Mouse (Mus musculus): ENCODE data around the gene Atp2b2. TPM values are rescaled to one million over a fixed set of nuclear protein-coding genes. Genes with fewer than 3 reads are reported as not detected.

The Atp2b2 gene
- total RNA-seq, 2 experiments from 2014 or later = 204 to 209 TPM

Small RNA genes lying within 50 kb of the gene (microRNA-seq; reads per million reads assigned to microRNA genes)
- 2.7 reads per million for gene Mir7042

Other genes with a start within 250 kb of the Atp2b2 start
- 100 to 1,000 TPM; 131 to 148 TPM for gene Slc6a11, start 88.6 kb upstream of the Atp2b2 start, total RNA-seq (2021)
- 100 to 1,000 TPM; 190 to 242 TPM for gene Slc6a1, start 240.0 kb upstream of the Atp2b2 start, total RNA-seq (2021)

All from left cerebral cortex, postnatal 4 days (tissue).